Mouse (Mus musculus): ENCODE results near the gene Lrp6. TPM values are rescaled to one million over a fixed set of nuclear protein-coding genes. Genes with fewer than 3 reads are reported as not detected.

Gene Lrp6
- total and polyA plus RNA-seq, 2 experiments from 2014 or later = 15.9 to 26.6 TPM

DNA sequence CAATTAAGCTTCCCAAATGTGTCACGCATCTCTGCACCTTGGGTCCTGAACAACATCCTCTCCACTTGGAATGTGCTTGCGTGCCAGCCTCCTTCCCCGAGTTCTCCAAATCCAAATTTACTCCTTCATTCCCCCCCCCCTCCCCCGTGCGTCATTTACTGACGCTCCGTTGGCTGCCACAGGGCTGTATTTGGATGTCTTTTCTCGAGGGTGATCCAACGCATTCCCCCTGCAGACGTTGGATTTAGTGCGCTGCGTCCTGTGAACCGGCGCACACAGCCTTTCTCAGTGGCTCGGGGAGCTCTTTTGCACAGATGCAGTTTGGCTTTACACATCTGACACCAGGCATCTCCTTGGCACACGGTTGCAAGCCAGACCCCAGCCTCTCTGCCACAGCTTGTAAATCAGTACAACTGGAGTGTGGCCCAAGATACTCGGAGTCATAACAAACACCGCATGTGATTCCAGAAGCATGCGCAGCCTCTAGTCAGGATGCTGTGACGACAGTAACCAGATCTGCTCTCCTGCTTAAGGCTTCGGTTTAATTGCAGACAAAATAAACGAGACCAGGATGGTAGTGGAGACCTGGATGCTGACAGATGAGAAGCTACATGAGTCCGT is 127.3 kb downstream of the Lrp6 start:
- peak; percentile 35 for DNase-seq (ENCODE audit: low spot score)
- Histone ChIP-seq H3K36me3 (replicated peaks; ENCODE audit: control insufficient read depth, insufficient read depth, low read length) (no peaks in the 10 kb centered on the region), H3K4me1 (ENCODE audit: control insufficient read depth, insufficient read depth) (no peaks in the 10 kb centered on the region), H3K27me3 (ENCODE audit: control insufficient read depth, insufficient read depth, low read length) (no peaks in the 10 kb centered on the region; the same call in 1 of the 2 replicates), H3K9ac (replicated peaks; ENCODE audit: low read depth, low read length) (no peak overlapping the region; the same call in 1 of the 2 replicates), H3K4me3 (ENCODE audit: low read depth, low read length) (peak overlapping the region; percentile 30), H3K27ac (ENCODE audit: low read depth) (0 out of 2 replicates have a peak overlapping the region, but pooled peaks have one; percentile 18), H3K4me2 (ENCODE audit: low read depth, low read length) (peak overlapping the region; percentile 58), H3K9me3 (replicated peaks; ENCODE audit: control insufficient read depth, low read length) (no peaks in the 10 kb centered on the region)
- ATAC-seq (ENCODE audit: insufficient read depth, low read depth) = peak; percentile 60
- TF ChIP-seq CTCF (IDR thresholded peaks at IDR 0.05; ENCODE audit: low read depth) (no peak), EP300 (IDR thresholded peaks at IDR 0.05; ENCODE audit: low read depth) (no peak)
- WGBS = 18% methylated on average over 23 of the region's 23 CpGs

- DNase-seq (ENCODE audit: low spot score) = no peak
- H3K27me3 ChIP-seq (ENCODE audit: control insufficient read depth, insufficient read depth, low read length) = no peaks in the 10 kb centered on the region; the same call in 1 of the 2 replicates
- H3K4me2 ChIP-seq (ENCODE audit: low read depth, low read length) = no peak overlapping the region
- H3K36me3 ChIP-seq (replicated peaks; ENCODE audit: control insufficient read depth, insufficient read depth, low read length) = no peaks in the 10 kb centered on the region
- no peak overlapping the region for H3K4me3 ChIP-seq (ENCODE audit: low read depth, low read length)
- no peak for ATAC-seq (ENCODE audit: insufficient read depth, low read depth)
- TF ChIP-seq CTCF (IDR thresholded peaks at IDR 0.05; ENCODE audit: low read depth) (no peak), EP300 (IDR thresholded peaks at IDR 0.05; ENCODE audit: low read depth) (no peak)
- H3K4me1 ChIP-seq (ENCODE audit: control insufficient read depth, insufficient read depth) = no peaks in the 10 kb centered on the region
- 69% methylated on average over 5 of the region's 5 CpGs for WGBS
- H3K9ac ChIP-seq (replicated peaks; ENCODE audit: low read depth, low read length) = no peak overlapping the region
- H3K27ac ChIP-seq (ENCODE audit: low read depth) = no peak overlapping the region
- no peaks in the 10 kb centered on the region for H3K9me3 ChIP-seq (replicated peaks; ENCODE audit: control insufficient read depth, low read length)
Observed at GRCm38 (mm10) chr6:134436955-134437354, 129.8 kb downstream of the Lrp6 start.

DNA sequence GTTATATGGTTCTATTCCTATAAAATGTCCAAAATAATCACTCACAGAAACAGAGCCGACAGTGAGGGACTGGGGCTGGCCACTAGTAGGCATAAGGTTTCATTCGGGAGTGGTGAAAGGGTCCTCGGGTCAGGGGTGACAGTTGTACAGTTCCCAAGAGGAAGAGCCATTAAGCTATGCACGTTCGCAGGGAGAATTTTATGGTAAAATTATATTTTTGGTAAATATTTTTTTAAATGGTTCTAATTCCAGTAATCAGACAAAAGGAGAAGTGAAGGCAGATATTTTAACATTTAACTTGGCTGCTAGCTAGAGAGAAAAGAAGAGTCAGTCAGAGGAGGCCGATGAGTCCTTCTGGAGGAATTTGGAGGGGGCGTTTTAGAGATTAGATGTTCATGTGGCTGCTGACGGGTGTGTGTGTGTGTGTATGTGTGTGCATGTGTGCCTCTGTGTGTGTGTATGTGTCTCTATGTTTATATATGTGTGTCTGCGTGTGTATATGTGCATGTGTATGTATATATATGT is 131.8 kb downstream of the Lrp6 start:
- Histone ChIP-seq H3K4me1 (ENCODE audit: control insufficient read depth, insufficient read depth) (no peaks in the 10 kb centered on the region), H3K27me3 (ENCODE audit: control insufficient read depth, insufficient read depth, low read length) (no peaks in the 10 kb centered on the region), H3K4me2 (ENCODE audit: low read depth, low read length) (no peak overlapping the region), H3K9ac (replicated peaks; ENCODE audit: low read depth, low read length) (no peak overlapping the region), H3K9me3 (replicated peaks; ENCODE audit: control insufficient read depth, low read length) (no peaks in the 10 kb centered on the region), H3K36me3 (replicated peaks; ENCODE audit: control insufficient read depth, insufficient read depth, low read length) (no peaks in the 10 kb centered on the region), H3K27ac (ENCODE audit: low read depth) (no peak overlapping the region), H3K4me3 (ENCODE audit: low read depth, low read length) (no peak overlapping the region)
- TF ChIP-seq CTCF (IDR thresholded peaks at IDR 0.05; ENCODE audit: low read depth) (no peak), EP300 (IDR thresholded peaks at IDR 0.05; ENCODE audit: low read depth) (no peak)
- no peak for DNase-seq (ENCODE audit: low spot score)
- 47% methylated on average over 9 of the region's 9 CpGs for WGBS
- no peak for ATAC-seq (ENCODE audit: insufficient read depth, low read depth)

- ATAC-seq (ENCODE audit: insufficient read depth, low read depth) (no peak), DNase-seq (ENCODE audit: low spot score) (no peak)
- H3K27ac ChIP-seq (ENCODE audit: low read depth) = no peak overlapping the region
- 71% methylated on average over 6 of the region's 6 CpGs for WGBS
- no peak overlapping the region for H3K9ac ChIP-seq (replicated peaks; ENCODE audit: low read depth, low read length)
- H3K4me2 ChIP-seq (ENCODE audit: low read depth, low read length) = no peak overlapping the region
- no peaks in the 10 kb centered on the region for H3K36me3 ChIP-seq (replicated peaks; ENCODE audit: control insufficient read depth, insufficient read depth, low read length)
- H3K9me3 ChIP-seq (replicated peaks; ENCODE audit: control insufficient read depth, low read length) = no peaks in the 10 kb centered on the region
- H3K27me3 ChIP-seq (ENCODE audit: control insufficient read depth, insufficient read depth, low read length) = no peaks in the 10 kb centered on the region
- H3K4me1 ChIP-seq (ENCODE audit: control insufficient read depth, insufficient read depth) = no peaks in the 10 kb centered on the region
- H3K4me3 ChIP-seq (ENCODE audit: low read depth, low read length) = no peak overlapping the region
- TF ChIP-seq EP300 (IDR thresholded peaks at IDR 0.05; ENCODE audit: low read depth) = no peak
- TF ChIP-seq CTCF (IDR thresholded peaks at IDR 0.05; ENCODE audit: low read depth) = no peak
Observed at GRCm38 (mm10) chr6:134434044-134434443, 132.7 kb downstream of the Lrp6 start.

GRCm38 (mm10) chr6:134433281-134433680 is 133.5 kb downstream of the Lrp6 start:
- Histone ChIP-seq H3K36me3 (replicated peaks; ENCODE audit: control insufficient read depth, insufficient read depth, low read length) (no peaks in the 10 kb centered on the region), H3K9me3 (replicated peaks; ENCODE audit: control insufficient read depth, low read length) (no peaks in the 10 kb centered on the region), H3K27me3 (ENCODE audit: control insufficient read depth, insufficient read depth, low read length) (no peaks in the 10 kb centered on the region), H3K4me3 (ENCODE audit: low read depth, low read length) (no peak overlapping the region), H3K4me2 (ENCODE audit: low read depth, low read length) (no peak overlapping the region), H3K27ac (ENCODE audit: low read depth) (no peak overlapping the region), H3K9ac (replicated peaks; ENCODE audit: low read depth, low read length) (no peak overlapping the region), H3K4me1 (ENCODE audit: control insufficient read depth, insufficient read depth) (no peaks in the 10 kb centered on the region)
- no peak for TF ChIP-seq CTCF (IDR thresholded peaks at IDR 0.05; ENCODE audit: low read depth)
- TF ChIP-seq EP300 (IDR thresholded peaks at IDR 0.05; ENCODE audit: low read depth) = no peak
- no peak for DNase-seq (ENCODE audit: low spot score)
- no peak for ATAC-seq (ENCODE audit: insufficient read depth, low read depth)
- WGBS = 88% methylated on average over 3 of the region's 3 CpGs

- Histone ChIP-seq H3K9ac (replicated peaks; ENCODE audit: low read depth, low read length) (no peak overlapping the region), H3K4me3 (ENCODE audit: low read depth, low read length) (no peak overlapping the region), H3K27ac (ENCODE audit: low read depth) (no peak overlapping the region), H3K4me1 (ENCODE audit: control insufficient read depth, insufficient read depth) (no peaks in the 10 kb centered on the region), H3K27me3 (ENCODE audit: control insufficient read depth, insufficient read depth, low read length) (no peaks in the 10 kb centered on the region), H3K9me3 (replicated peaks; ENCODE audit: control insufficient read depth, low read length) (no peaks in the 10 kb centered on the region), H3K4me2 (ENCODE audit: low read depth, low read length) (no peak overlapping the region), H3K36me3 (replicated peaks; ENCODE audit: control insufficient read depth, insufficient read depth, low read length) (no peaks in the 10 kb centered on the region)
- no peak for TF ChIP-seq CTCF (IDR thresholded peaks at IDR 0.05; ENCODE audit: low read depth)
- no peak for TF ChIP-seq EP300 (IDR thresholded peaks at IDR 0.05; ENCODE audit: low read depth)
- ATAC-seq (ENCODE audit: insufficient read depth, low read depth) (no peak), DNase-seq (ENCODE audit: low spot score) (no peak)
- WGBS = 67% methylated on average over 4 of the region's 4 CpGs
Observed at GRCm38 (mm10) chr6:134431583-134431982, 135.2 kb downstream of the Lrp6 start.

Data from heart, postnatal 0 days (tissue).